Mouse (Mus musculus) hindlimb bud, embryonic 11.5 days (tissue): ENCODE measurements at regions not wholly inside any gene's neighbourhood (a gene's known extent, or its start where the extent isn't known, plus 50 kb on each side); places are given as distances from the start of the nearest gene placed in this dataset.

Source experiments
- DNase-seq: peaks from one replicate; pipeline ENCODE4 v3.0.0-alpha.2; 2012; ENCODE audit warnings: low read depth, low spot score; ENCODE audit errors: extremely low spot score

DNA sequence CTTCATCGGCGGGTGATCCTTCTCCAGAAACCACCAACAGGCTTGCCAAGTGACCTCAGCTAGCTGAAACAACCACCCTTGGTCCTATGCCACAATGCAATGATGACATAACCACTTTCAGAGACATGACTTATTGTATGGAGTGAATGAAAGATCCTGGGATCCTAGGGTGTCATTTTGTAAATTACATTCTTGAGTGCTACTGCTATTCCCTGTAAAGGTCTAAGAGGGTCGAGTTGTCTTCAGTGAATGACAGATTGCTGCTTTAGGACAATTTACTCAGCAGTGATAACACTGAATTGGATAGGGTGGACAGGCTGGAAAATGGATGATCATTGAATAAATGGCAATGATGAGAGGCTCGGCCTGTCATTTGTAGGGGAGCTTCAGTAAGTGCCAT lies 692.4 kb downstream of the Gm9008 start:
- DNase-seq: no peak

DNA sequence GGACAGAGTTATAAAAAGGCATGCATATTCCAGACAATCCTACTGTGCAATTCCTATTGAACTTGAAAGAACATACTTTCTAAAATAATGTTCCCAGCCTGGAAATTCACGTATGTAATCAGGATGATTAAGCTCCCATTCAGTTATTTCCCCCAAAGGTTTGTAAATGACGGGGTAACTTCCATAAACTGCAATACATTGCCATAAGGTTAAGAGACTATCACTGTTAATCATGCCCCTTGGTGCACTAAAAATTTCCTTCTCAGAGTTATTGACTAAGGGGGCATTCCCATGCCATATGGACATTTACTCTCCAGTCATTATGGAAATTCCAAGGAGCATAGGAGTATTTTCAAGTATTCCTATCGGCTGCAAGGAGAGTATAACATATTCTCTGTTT lies 697.6 kb downstream of the Gm9008 start:
- DNase-seq: no peak

DNA sequence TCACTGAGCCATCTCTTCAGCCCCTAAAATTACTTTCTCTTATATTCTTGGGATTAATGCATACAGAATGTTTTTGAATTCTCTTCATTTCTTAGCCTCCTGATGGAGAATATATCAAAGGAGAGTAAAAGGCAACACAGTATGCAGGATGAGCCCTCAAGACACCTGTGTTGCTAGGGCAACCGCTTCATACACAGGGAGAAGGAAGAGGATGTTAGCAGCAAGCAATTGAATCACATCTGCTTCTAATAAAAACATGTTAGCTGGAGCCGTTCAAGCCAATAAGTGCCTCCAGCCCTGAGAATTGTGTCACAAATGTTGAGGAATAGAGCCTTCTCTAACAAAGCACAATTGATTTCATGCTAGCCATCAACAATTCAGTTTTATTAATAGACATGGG lies 698.0 kb downstream of the Gm9008 start:
- peak; percentile 61 for DNase-seq

DNA sequence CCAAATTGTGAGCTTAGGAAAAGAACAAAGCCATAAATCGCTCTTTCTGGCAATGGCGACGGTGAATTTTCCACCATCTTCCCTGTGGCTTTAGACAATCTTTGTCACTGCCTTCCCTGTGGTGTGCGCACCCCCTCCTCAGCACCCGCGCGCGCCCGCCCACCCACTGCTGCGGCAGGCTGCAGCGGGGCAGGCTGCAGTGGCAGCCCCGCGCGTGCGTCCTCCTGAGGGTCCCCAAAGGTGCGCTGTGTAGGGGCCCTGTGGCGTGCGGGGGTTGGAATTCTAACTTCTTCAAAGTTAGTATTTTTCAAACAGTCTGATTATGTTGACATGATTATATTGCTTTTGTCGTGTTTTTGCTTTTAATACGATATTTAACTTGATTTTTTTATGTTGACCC lies 714.9 kb downstream of the Gm9008 start:
- no peak for DNase-seq

DNA sequence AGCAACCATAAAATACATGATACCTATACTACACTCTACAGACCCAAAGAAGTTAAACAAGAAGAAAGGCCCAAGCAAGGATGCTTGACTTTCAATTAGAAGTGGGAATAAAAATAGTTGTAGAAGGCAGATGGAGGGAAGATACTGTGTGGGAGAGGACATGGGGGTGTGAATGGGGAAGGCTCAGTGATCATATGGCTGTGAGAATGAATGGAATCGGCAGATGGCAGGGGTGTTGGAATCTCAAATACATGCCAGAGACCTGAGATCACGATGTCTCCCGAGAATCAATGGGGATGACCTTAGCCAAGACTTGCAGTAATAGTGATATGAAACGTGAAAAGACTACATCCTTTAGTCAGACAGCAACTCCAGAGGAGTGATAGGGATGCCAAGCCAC lies 734.5 kb downstream of the Gm9008 start:
- no peak for DNase-seq

DNA sequence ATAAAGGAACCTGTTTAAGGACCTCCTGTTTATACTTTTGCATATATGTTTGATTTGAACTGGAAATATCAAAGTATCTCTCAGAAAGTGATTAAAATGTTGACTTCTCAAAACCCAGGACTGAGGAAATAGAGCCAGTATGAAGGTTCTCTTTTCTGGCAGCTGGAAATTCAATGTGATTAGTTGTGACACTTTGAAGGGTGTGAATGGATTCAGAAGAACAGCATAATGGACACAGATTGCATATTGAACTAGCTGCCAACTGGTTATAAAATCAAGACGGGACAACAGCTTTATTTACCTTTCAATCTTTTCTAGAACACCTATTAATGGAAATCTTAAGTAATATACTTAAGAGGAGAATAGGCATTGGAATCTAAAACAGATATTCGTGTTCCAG lies 741.4 kb downstream of the Gm9008 start:
- no peak for DNase-seq
